Mouse (Mus musculus) MEL (cell line): ENCODE results near the gene Nlrp3. TPM values are rescaled to one million over a fixed set of nuclear protein-coding genes. Genes with fewer than 3 reads are reported as not detected.

Experiments
- DNase-seq: peaks from one replicate; pipeline ENCODE4 v3.0.0; 2011; ENCODE audit warnings: low read depth, low spot score
- H3K27ac ChIP-seq: 2 replicates; pipeline ENCODE4 v1.5.1; 2012; ENCODE audit warnings: low read depth, mild to moderate bottlenecking, control low read depth, low read length, moderate library complexity; ENCODE audit not compliant: control insufficient read depth
- H3K27me3 ChIP-seq, 2 experiments: fragments of 150-350 bp in 1 of 2; sonication (generic) in 1 of 2; 2 replicates each; pipeline ENCODE4 v1.6.1; 2012; ENCODE audit warnings: low read length in 2 of 2, mild to moderate bottlenecking in 2 of 2, improper control_type of control experiment in 1 of 2, moderate library complexity in 1 of 2; ENCODE audit not compliant: insufficient read depth in 2 of 2, control insufficient read depth in 1 of 2
- H3K36me3 ChIP-seq, 2 experiments: 2 replicates each; pipeline ENCODE4 v1.6.1; 2012 to 2014; ENCODE audit warnings: low read length in 2 of 2, improper control_type of control experiment in 1 of 2, inconsistent platforms in 1 of 2, mild to moderate bottlenecking in 1 of 2; ENCODE audit not compliant: insufficient read depth in 2 of 2, control insufficient read depth in 1 of 2
- H3K4me1 ChIP-seq, 2 experiments: fragments of 150-350 bp in 1 of 2; sonication (generic) in 1 of 2; 2 replicates each; pipeline ENCODE4 v1.6.1; 2012; ENCODE audit warnings: low read length in 2 of 2, improper control_type of control experiment in 1 of 2, mild to moderate bottlenecking in 1 of 2; ENCODE audit not compliant: insufficient read depth in 2 of 2, control insufficient read depth in 1 of 2
- H3K4me3 ChIP-seq, 2 experiments: fragments of 150-350 bp in 1 of 2; sonication (generic) in 1 of 2; 2 replicates each; pipeline ENCODE4 v1.5.1; 2012; ENCODE audit warnings: low read depth in 2 of 2, low read length in 2 of 2, mild to moderate bottlenecking in 2 of 2, moderate library complexity in 2 of 2, control low read depth in 1 of 2, improper control_type of control experiment in 1 of 2; ENCODE audit not compliant: control insufficient read depth in 1 of 2, insufficient read depth in 1 of 2
- H3K79me2 ChIP-seq: 2 replicates; pipeline ENCODE4 v1.6.1; 2012; ENCODE audit warnings: mild to moderate bottlenecking, low read length, moderate library complexity; ENCODE audit not compliant: control insufficient read depth, poor library complexity, insufficient read depth
- H3K9ac ChIP-seq: 2 replicates; pipeline ENCODE4 v1.6.1; 2012; ENCODE audit warnings: low read depth, mild to moderate bottlenecking, control low read depth, low read length, moderate library complexity; ENCODE audit not compliant: control insufficient read depth, poor library complexity, severe bottlenecking
- H3K9me3 ChIP-seq: fragments of 150-350 bp; sonication (generic); replicated peaks from 2 replicates; pipeline ENCODE4 v1.6.1; 2012; ENCODE audit warnings: mild to moderate bottlenecking, low read length, improper control_type of control experiment, moderate library complexity; ENCODE audit not compliant: insufficient read depth
- BHLHE40 ChIP-seq: IDR thresholded peaks from 2 replicates; pipeline ENCODE4 v1.6.1; 2012; ENCODE audit warnings: low read depth, mild to moderate bottlenecking, inconsistent platforms, low read length, improper control_type of control experiment, borderline replicate concordance
- CTCF ChIP-seq, 3 experiments: IDR thresholded peaks in 2 of 3; conservative IDR thresholded peaks in 1 of 3; 2 replicates each; pipeline ENCODE4 v1.5.1; 2011 to 2012; ENCODE audit warnings: low read length in 3 of 3, low read depth in 2 of 3, mild to moderate bottlenecking in 2 of 3, improper control_type of control experiment in 1 of 3, inconsistent platforms in 1 of 3, mixed read lengths in 1 of 3, moderate library complexity in 1 of 3; ENCODE audit not compliant: control insufficient read depth in 1 of 3, insufficient read depth in 1 of 3, poor library complexity in 1 of 3, severe bottlenecking in 1 of 3
- ETS1 ChIP-seq: IDR thresholded peaks from 2 replicates; pipeline ENCODE4 v1.6.1; 2012; ENCODE audit warnings: low read depth, mild to moderate bottlenecking, inconsistent platforms, low read length, improper control_type of control experiment, moderate library complexity
- SMC3 ChIP-seq: IDR thresholded peaks from 2 replicates; pipeline ENCODE4 v1.6.1; 2011; ENCODE audit warnings: low read depth, low read length, improper control_type of control experiment
- polyA plus RNA-seq, 2 experiments: library from polyadenylated mRNA; stranded (reverse) in 1 of 2; unstranded in 1 of 2; fragments of >175 nt in 1 of 2; fragments of >200 nt in 1 of 2; gene quantifications; 2 replicates each; pipeline versions ENCODE4 v1.2.1 to v1.2.4; 2012; ENCODE audit warnings: low replicate concordance in 2 of 2, low read depth in 1 of 2; ENCODE audit not compliant: insufficient read length in 2 of 2, insufficient read depth in 1 of 2, missing spikeins in 1 of 2
- total RNA-seq: library from RNA; depleted of rRNA; stranded (reverse); fragments of 300-350 nt; gene quantifications from 2 replicates; pipeline ENCODE4 v1.2.3, GENCODE M21; 2012; rRNA removed

The Nlrp3 gene
- total and polyA plus RNA-seq, 3 experiments: not detected

DNA sequence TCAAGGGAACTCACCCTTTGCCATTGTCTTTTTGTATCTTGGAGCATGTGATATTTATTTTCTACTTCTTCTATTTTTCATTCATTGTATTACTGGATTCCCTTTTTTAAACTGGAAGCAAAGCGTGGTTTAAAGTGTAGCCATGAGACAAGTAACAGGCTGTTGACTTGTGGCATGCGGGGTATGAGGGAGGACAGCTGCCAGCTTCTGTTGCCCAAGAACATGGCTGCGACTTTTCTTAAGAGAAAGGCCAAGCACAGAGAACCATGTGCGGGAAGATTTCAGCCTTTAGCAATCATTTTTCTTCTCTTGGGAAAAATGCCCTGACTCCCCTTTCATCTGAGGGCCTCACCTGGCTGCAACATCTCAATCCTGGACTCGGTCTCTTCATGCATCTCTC lies 70.3 kb downstream of the Nlrp3 start:
- Histone ChIP-seq H3K4me3 (no peak overlapping the region), H3K4me1 (no peaks in the 10 kb centered on the region), H3K9me3 (no peaks in the 10 kb centered on the region), H3K9ac (no peak overlapping the region), H3K79me2 (no peaks in the 10 kb centered on the region), H3K36me3 (no peaks in the 10 kb centered on the region), H3K27me3 (peaks cover 16 to 23% of the 10 kb centered on the region in 2 experiments), H3K27ac (no peak overlapping the region)
- TF ChIP-seq ETS1: no peak
- no peak for DNase-seq

DNA sequence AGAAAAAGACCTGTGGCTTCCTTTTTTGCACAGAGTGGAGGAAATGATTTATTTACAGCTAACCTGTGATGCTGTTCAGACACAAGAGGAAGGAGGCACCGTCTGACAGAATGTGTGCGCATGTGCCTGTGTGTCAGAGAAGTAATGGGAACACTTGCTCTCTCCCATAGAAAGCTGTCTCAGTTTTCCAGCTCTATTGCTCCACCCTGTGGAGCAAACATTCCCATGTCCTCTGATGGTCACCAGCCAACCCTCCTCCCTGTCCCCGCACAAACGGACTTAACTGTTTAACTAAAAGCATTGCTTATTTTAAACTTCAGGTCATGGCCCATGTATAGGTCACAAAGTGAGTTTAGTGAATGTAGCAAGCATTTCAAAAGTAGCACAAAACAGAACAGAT lies 72.8 kb downstream of the Nlrp3 start:
- Histone ChIP-seq H3K27me3 (peaks cover 20 to 23% of the 10 kb centered on the region in 2 experiments), H3K36me3 (peaks cover 0 to 2% of the 10 kb centered on the region in 2 experiments; a peak in 1 of 4 replicates), H3K27ac (no peak overlapping the region), H3K4me3 (no peak overlapping the region), H3K4me1 (no peaks in the 10 kb centered on the region), H3K9me3 (no peaks in the 10 kb centered on the region), H3K79me2 (no peaks in the 10 kb centered on the region), H3K9ac (no peak overlapping the region)
- TF ChIP-seq CTCF (IDR thresholded peaks at IDR 0.05 in 2 of 3, conservative IDR thresholded peaks at IDR 0.05 in 1 of 3; ENCODE audit: control insufficient read depth in 1 of 3, insufficient read depth in 1 of 3, low read depth in 2 of 3, low read length in 3 of 3, poor library complexity in 1 of 3, severe bottlenecking in 1 of 3): peak in 1 of 3 experiments; percentile 20; a peak in 1 of 6 replicates
- TF ChIP-seq BHLHE40: no peak
- TF ChIP-seq SMC3: peak; percentile 13; the same call in 1 of the 2 replicates
- DNase-seq: no peak

Other genes starting within 250 kb of the Nlrp3 start
- gene Wnt9a, start 234.6 kb upstream of the Nlrp3 start, total RNA-seq: not detected in 2 replicates
- gene Wnt9a, start 234.6 kb upstream of the Nlrp3 start, polyA plus RNA-seq: not detected
- not detected in 2 replicates for gene Prss38, start 165.9 kb upstream of the Nlrp3 start, total RNA-seq
- gene Prss38, start 165.9 kb upstream of the Nlrp3 start, polyA plus RNA-seq: not detected
- gene Jmjd4, start 91.5 kb upstream of the Nlrp3 start, total RNA-seq: 14.3 and 18.1 TPM in 2 replicates
- gene Jmjd4, start 91.5 kb upstream of the Nlrp3 start, polyA plus RNA-seq: 10 to 100 TPM in 1 of 2 experiments, not detected in 1; 14.5 TPM
- 51.0 and 54.1 TPM in 2 replicates for gene Snap47, start 90.4 kb upstream of the Nlrp3 start, total RNA-seq
- gene Snap47, start 90.4 kb upstream of the Nlrp3 start, polyA plus RNA-seq: 10 to 100 TPM in 1 of 2 experiments, not detected in 1; 57.9 TPM
- 0.12 TPM in 1 of 2 replicates, not detected in the other for gene Zfp867, start 69.1 kb upstream of the Nlrp3 start, total RNA-seq
- 1 to 10 TPM in 1 of 2 experiments, not detected in 1; 1.3 TPM for gene Zfp867, start 69.1 kb upstream of the Nlrp3 start, polyA plus RNA-seq
- gene Zkscan17, start 14.8 kb upstream of the Nlrp3 start, total RNA-seq: 31.7 and 31.8 TPM in 2 replicates
- gene Zkscan17, start 14.8 kb upstream of the Nlrp3 start, polyA plus RNA-seq: 10 to 100 TPM in 1 of 2 experiments, not detected in 1; 49.6 TPM
- gene Olfr222, start 34.7 kb downstream of the Nlrp3 start, total RNA-seq: not detected in 2 replicates
- gene Olfr222, start 34.7 kb downstream of the Nlrp3 start, polyA plus RNA-seq: not detected
- gene Olfr223, start 51.7 kb downstream of the Nlrp3 start, total RNA-seq: not detected in 2 replicates
- not detected for gene Olfr223, start 51.7 kb downstream of the Nlrp3 start, polyA plus RNA-seq
- 131 and 142 TPM in 2 replicates for gene Mprip, start 119.7 kb downstream of the Nlrp3 start, total RNA-seq
- 100 to 1,000 TPM; 103 to 174 TPM for gene Mprip, start 119.7 kb downstream of the Nlrp3 start, polyA plus RNA-seq
- gene Pld6, start 246.1 kb downstream of the Nlrp3 start, total RNA-seq: 2.0 and 3.1 TPM in 2 replicates
- 1 to 10 TPM in 1 of 2 experiments, not detected in 1; 5.5 TPM for gene Pld6, start 246.1 kb downstream of the Nlrp3 start, polyA plus RNA-seq